Mouse (Mus musculus) left cerebral cortex, postnatal 10 days (tissue): ENCODE results near the gene Poglut1. TPM values are rescaled to one million over a fixed set of nuclear protein-coding genes. Genes with fewer than 3 reads are reported as not detected.

ENCODE experiments used
- DNase-seq, 2 experiments: peaks; one replicate each; pipeline ENCODE4 v3.0.0; 2021 to 2022; ENCODE audit warnings: low spot score in 2 of 2, mixed read lengths in 1 of 2; ENCODE audit errors: extremely low spot score in 1 of 2
- intact Hi-C: fragments of 180-260 bp; cut with DNase I; formaldehyde crosslinking; loops from one replicate; pipeline ENCODE4 v1.15.1; 2025
- total RNA-seq, 2 experiments: library from RNA; stranded (reverse); gene quantifications; 2 replicates each; pipeline ENCODE4 v1.2.3; 2021

The Poglut1 gene
- total RNA-seq, 2 experiments from 2014 or later = 34.2 to 36.7 TPM

DNA sequence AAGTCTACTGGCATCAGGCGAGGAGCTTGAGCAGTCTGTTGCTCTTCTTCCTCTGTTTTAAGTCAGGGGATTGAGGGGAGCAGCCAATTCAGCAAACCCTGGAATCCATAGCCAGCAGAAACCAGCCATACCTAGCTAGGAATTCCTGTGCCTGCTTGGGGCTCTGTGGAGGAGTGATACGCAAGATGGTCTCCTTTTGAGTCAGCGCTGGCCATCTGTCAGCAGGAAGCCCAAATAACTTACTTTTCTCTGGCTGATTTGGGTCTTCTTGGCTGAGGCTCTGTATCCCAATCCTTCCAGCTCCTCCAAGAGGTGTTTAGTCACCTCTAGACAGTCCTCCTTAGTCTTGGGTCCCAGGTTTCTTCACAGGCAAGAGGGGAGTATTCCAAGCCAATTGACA lies 5.9 kb upstream of the Poglut1 start:
- DNase-seq = no peak
- intact Hi-C loops = loop anchor here (10.0 kb wide), 1 partner anchor 499 kb away; no protein-coding TSS in a partner anchor

GRCm38 (mm10) chr16:38548000-38548399 lies 2.1 kb downstream of the Poglut1 start:
- intact Hi-C loops = no loop called here
- no peak for DNase-seq

- intact Hi-C loops = loop anchor here (10.0 kb wide), 1 partner anchor 206 kb away; the partner anchor contains the start of gene B4galt4
- no peak for DNase-seq
Observed at GRCm38 (mm10) chr16:38538716-38539380, 11.2 kb downstream of the Poglut1 start.

DNA sequence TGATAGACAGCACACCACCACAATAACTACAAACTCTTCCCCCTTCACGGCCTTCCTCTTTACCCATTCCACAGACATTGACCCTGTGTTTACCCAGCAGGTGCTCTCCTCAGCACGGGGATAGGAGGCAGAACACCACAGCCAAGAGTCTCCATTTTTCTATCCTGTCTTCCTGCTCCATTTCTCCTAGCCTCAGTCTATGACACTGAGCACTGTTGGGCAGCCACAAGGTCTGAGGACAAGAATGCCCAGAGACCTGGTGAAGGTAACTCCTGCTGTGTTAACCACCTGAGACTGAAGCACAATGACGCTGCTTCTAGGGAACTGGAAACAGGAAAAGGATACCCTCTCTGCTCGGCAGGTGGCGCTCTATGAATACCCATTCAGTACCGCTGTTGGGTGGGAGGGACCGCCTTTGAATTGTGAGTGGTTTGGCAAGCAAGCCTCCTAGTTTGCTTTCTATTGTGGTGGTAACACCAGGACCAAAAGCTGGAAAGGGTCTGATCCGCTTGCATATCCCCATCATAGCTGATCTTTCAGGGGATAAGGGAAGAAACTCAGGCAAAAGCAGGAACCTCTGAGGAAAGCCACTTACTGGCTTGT lies 13.4 kb downstream of the Poglut1 start:
- intact Hi-C loops = loop anchor here (10.0 kb wide), 1 partner anchor 208 kb away; the partner anchor contains the start of gene B4galt4
- peak; percentile 59 to 84 for DNase-seq

GRCm38 (mm10) chr16:38526264-38526663 lies 23.8 kb downstream of the Poglut1 start:
- intact Hi-C loops = no loop called here
- DNase-seq = no peak

DNA sequence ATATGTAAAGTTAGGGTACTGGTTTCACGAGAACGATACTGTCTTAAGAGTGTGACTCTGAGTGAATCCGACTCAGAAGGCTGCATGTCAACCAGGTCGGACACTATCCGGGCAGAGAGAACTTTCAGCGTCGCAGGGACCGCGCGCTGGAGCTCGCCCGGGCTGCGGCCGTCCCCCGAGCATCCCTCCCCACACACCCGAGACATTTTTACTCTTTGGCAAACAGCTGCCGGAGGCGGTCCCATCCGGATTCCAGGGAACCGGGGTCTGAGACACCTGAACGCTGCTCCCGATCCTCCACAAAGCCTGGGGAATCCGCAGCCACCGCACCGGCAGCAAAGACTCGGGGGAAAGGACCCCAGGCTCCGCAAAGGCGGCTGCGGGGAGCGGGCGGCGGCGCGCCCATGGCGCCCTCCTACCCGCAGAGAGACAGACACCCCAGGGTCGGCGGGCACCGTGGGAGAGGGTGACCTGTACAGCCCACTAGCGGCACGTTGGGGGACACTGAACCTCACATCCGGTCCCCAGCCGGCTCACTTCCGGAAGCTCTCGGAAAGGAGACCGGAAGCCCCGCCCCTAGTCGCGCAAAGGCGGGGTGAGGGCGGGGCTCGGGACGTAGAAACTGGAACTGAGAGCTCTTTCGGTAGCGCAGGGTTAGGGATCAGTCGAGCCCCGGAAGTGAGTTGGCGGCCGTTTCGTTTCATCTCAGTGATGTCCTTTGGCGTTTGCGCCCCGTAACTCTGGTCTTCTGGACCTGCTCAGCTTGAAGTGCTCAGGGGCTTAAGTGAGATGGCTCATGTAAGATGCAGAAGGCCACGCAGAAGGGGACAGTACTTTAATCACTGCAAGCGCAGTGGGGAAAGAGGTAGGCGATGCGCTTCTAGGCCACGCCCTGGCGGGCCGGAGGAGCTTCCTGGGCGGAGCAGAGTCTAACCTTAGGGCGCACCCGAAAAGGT lies 27.7 kb downstream of the Poglut1 start, which contains the start of gene Timmdc1:
Gene Timmdc1, minus strand, starts transcription at position 535 of the 956 bp plus-strand sequence.
- DNase-seq = peak; percentile 94 to 96
- intact Hi-C loops = no loop called here

DNA sequence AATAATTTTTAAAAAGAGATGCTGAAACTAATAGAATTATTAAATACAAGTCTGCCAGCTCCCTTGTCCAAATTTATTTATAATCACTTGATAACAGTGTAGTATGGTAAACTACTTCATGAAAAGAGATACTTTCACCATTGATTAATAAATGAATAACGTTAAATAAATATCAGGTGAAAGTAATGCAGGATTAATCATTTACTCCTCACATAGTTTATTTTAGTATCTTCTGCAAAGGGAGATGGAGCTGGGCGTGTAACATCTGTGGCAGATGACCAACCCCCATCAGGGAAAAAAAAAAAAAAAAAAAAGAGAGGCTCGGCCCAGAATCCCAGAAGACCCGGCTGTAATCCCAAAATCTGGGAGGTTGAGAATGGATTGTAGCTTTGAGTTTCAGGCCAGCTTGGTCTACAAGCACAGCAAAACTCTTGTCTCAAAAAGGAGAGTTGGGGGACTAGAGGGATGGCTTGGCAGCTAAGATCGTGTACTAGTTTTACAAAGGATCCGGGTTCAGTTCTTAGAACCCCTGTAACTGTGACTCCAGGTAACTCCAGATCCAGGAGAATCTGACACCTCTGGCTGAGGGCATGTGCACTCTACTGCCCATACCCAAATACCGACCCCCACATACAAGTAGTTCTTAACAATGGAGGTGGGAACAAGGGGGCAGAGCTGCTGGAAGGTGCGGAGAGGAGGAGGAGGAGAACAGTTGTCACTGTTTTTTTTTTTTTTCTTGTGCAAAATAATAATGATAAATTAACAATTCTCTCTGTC lies 28.7 kb downstream of the Poglut1 start:
- intact Hi-C loops = no loop called here
- no peak for DNase-seq

DNA sequence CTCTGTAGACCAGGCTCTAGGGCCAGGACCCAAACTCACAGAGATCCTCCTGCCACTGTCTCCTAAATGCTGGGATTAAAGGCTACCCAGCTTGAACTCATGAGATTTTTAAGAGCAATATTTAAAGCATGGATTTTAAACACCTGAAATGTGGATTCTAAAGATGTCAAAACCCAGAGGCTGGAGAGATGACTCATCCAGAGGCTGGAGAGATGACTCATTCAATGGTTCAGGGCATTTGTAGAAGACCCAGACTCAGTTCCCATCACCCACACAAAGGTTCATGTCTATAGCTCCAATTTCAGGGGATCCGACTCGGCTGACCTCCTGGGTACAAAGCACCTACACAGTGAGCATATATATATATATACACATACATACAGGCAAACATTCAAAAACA lies 30.9 kb downstream of the Poglut1 start:
- DNase-seq = no peak
- intact Hi-C loops = no loop called here

DNA sequence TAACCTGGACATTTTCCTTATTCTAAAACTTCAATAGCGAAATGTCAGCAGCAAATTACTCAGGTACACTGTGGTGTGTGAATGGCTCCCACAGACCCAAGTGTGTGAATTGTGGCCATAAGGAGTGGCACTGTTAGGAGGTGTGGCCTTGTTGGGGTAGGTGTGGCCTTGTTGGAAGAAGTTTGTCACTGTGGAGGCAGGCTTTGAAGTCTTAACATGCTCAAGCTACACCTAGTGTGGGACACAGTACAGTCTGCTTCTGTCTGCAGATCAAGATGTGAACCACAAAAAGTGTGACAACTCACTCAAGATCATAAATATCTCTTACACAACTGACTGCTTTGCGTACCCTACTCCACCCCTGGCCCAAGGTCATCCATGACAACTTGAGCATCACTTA lies 39.2 kb downstream of the Poglut1 start:
- intact Hi-C loops = no loop called here
- DNase-seq = no peak

- DNase-seq = peak; percentile 57 to 66
- intact Hi-C loops = loop anchor here (2.0 kb wide), 1 partner anchor 161 kb away; no protein-coding TSS in a partner anchor
Observed at GRCm38 (mm10) chr16:38506041-38506634, 43.9 kb downstream of the Poglut1 start.

DNA sequence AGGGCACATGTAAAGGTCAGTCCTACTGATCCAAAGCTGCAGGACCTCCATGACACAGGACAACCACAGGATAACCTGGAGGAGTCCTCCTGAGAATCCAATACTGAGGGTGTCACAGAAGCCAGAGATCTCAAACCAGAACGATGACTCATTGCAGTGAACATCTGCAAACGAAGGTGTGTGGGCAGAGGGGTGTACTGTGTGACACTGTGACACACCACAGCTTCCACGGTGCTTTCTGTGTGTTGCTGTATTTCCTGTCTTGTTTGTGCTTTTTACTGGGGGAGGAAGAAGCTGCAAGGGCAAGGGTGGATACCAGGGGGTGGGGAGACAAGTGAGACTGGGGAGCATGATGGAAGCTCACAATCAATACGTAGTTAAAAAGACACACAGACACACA lies 46.5 kb downstream of the Poglut1 start:
- DNase-seq = no peak
- intact Hi-C loops = no loop called here

DNA sequence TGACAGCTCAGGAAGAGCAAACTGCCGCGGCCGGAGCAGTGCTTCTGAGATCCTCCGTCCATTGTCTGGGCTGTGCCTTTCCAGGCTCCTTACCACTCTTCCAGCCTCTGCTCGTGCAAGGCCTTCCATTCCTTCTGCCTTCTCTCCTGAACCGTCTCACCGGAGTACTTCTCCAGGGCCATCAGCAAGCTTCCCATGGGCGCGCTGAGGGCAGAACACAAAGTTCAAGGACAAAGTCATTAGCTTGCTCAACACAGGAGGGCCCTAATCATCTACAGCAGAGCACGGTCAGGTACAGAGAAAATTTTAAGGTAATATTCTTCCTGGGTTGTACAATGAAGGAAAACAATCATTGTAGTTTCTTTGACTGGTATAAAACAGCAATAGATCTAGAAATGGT lies 47.6 kb downstream of the Poglut1 start:
- intact Hi-C loops = no loop called here
- no peak for DNase-seq

DNA sequence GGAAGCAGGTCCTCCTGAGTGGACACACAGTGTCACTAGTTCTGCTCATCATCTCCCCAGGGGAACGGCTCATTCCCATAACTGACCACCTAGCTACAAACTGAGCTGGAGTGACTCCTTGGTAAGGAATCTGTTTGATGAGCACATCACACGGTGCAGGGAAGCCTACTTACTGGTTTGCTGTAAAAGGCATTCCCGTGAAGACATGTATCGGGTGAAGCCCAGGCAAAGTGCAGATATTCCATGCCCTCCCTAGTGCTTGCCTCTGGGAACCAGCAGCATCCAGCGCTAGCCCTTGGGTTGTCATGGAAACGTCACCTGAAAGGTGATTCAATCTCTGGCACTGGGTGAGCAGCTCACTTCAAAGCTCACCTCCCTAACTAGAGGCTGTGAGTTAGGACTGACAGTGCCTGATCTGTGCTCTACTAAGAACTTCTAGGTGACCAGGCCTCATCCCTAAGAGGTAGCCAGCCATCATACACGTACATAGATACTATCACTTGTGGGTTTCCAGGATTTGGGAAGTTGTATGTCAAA lies 53.4 kb downstream of the Poglut1 start:
- no peak for DNase-seq
- intact Hi-C loops = no loop called here

DNA sequence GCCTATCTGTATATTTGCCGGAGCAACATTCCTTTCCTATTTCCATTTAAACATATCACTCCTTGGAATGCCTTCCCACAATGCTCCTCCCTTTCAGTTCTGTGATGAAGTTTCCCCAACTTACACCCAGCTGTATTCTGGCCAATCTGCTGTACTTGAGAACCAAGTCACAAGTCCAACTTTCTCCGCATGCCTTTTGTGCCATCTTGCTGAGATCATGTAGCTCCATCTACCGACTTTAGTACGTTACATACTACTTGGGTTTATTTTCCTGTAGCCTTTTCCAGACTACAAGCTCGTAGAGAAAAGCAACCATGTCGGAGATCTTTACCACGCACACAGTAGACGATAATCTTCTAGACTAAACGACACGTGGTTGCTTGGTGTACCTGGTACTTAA lies 56.2 kb downstream of the Poglut1 start:
- intact Hi-C loops = no loop called here
- DNase-seq = no peak

DNA sequence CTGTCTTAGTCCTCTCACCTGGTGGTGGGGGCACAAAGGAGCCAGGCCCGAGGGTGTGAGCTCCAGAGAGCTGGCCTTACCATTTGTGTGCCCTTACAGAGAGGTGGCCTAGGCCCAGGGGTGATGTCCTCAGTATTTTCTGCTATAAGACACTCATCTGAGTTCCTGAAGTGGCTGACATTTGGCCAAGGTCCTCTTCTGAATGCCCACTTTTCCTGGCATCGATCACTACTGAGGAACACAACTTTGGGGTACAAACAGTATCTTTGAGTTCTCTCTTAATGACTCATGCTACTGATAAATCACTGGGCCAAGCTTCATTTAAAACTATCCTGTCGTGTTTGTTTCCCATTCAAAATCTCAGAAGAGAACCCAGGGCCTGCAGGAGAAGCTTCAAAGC lies 57.5 kb downstream of the Poglut1 start:
- intact Hi-C loops = no loop called here
- DNase-seq = no peak

- DNase-seq = no peak
- intact Hi-C loops = no loop called here
Observed at GRCm38 (mm10) chr16:38483582-38484309, 66.3 kb downstream of the Poglut1 start.

GRCm38 (mm10) chr16:38482780-38483562 lies 67.1 kb downstream of the Poglut1 start:
- peak in 1 of 2 experiments; percentile 45 for DNase-seq
- intact Hi-C loops = no loop called here
